Mouse (Mus musculus) heart, embryonic 13.5 days (tissue): Measurements from ENCODE around the gene Adamts2. TPM values are rescaled to one million over a fixed set of nuclear protein-coding genes. Genes with fewer than 3 reads are reported as not detected.

Experiments
- ATAC-seq: fragments of 200-750 bp; cut with Nextera tagmentation; 2 replicates; pipeline ENCODE4 v1.8.0; 2017; ENCODE audit warnings: moderate TSS enrichment; ENCODE audit not compliant: insufficient number of reproducible peaks, low FRiP score, low TSS enrichment; ENCODE audit errors: extremely low read depth
- H3K27ac ChIP-seq: fragments of 300-500 bp; sonication (generic); replicated peaks from 2 replicates; pipeline ENCODE4 v1.5.1; 2015; ENCODE audit warnings: moderate library complexity, mild to moderate bottlenecking, inconsistent platforms
- H3K27me3 ChIP-seq: fragments of 300-500 bp; sonication (generic); replicated peaks from 2 replicates; pipeline ENCODE4 v1.6.1; 2015; ENCODE audit warnings: mild to moderate bottlenecking, inconsistent platforms
- H3K36me3 ChIP-seq: fragments of 300-500 bp; sonication (generic); 2 replicates; pipeline ENCODE4 v1.6.1; 2015; ENCODE audit warnings: mild to moderate bottlenecking, inconsistent platforms
- H3K4me1 ChIP-seq: fragments of 300-500 bp; sonication (generic); 2 replicates; pipeline ENCODE4 v1.6.1; 2015; ENCODE audit warnings: inconsistent platforms
- H3K4me2 ChIP-seq: fragments of 300-500 bp; sonication (generic); 2 replicates; pipeline ENCODE4 v1.6.1; 2015; ENCODE audit warnings: inconsistent platforms, mild to moderate bottlenecking, moderate library complexity
- H3K4me3 ChIP-seq: fragments of 300-500 bp; sonication (generic); 2 replicates; pipeline ENCODE4 v1.5.1; 2015; ENCODE audit warnings: moderate library complexity, mild to moderate bottlenecking, inconsistent platforms
- H3K9ac ChIP-seq: fragments of 300-500 bp; sonication (generic); 2 replicates; pipeline ENCODE4 v1.6.1; 2015; ENCODE audit warnings: inconsistent platforms, mild to moderate bottlenecking, moderate library complexity
- H3K9me3 ChIP-seq: fragments of 300-500 bp; sonication (generic); 2 replicates; pipeline ENCODE4 v1.6.1; 2016; ENCODE audit warnings: inconsistent platforms
- WGBS: fragments of 180-500 bp; shearing (Covaris S2); methylation state at CpG from one replicate; pipeline ENCODE4 v1.1.7; 2015; ENCODE audit warnings: mixed read lengths; 5-methylcytosine and 5-hydroxymethylcytosine counted together
- polyA plus RNA-seq: library from polyadenylated mRNA; unstranded; fragments of >200 nt; fragmentation: Nextera tagmentation; extraction: Ambion mirVana; gene quantifications from 2 replicates; pipeline ENCODE4 v1.2.1, GENCODE M21; 2015

Adamts2 gene
- polyA plus RNA-seq, 1 experiment from 2014 or later = 7.0 TPM

DNA sequence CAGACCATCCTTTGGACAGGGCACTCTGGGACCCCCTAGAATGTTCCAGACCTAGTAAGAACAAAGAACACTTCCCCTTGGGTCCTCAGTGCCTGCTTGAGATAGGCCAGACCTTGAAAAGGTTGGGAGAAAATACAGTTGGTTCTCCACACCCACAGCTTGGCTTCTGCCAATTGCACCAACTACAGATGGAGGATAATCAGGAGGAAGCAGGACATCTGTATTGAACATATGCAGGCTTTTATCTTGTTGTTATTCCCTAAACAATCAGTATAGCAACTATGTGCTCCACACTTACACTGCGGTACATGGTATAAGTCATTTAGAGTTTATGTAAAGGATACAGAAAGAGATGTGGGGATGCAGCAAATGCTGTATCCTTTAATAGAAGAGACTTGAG, 169.1 kb downstream of the Adamts2 start:
- no peak for ATAC-seq
- Histone ChIP-seq H3K4me2 (no peak overlapping the region), H3K9me3 (no peaks in the 10 kb centered on the region), H3K4me3 (no peak overlapping the region), H3K36me3 (no peaks in the 10 kb centered on the region; the same call in 1 of the 2 replicates), H3K27ac (no peak overlapping the region), H3K27me3 (peaks cover 13% of the 10 kb centered on the region), H3K9ac (no peak overlapping the region), H3K4me1 (peaks cover 8% of the 10 kb centered on the region)
- 93% methylated on average over 1 of the region's 1 CpGs for WGBS

DNA sequence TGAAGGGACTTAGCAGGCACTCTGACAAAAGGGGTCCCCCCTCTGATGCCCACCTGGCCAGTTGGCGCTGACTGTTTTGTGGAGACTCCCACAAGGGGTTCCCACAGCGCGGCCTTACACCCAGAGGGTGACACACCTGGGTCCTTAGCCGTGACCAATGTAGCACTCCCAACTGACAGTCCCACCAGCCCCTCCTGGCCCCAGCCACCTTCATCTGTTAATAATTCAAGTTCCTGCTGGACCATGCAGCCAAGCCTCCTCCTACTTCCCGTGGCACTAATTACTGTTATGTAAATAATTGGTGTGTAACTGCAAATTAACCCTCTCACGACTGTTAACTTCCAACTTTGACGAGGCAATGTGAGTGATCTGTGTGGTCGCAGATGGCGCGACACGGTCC, 195.8 kb downstream of the Adamts2 start:
- H3K4me1 ChIP-seq = no peaks in the 10 kb centered on the region
- H3K36me3 ChIP-seq = no peaks in the 10 kb centered on the region
- H3K4me2 ChIP-seq = no peak overlapping the region

DNA sequence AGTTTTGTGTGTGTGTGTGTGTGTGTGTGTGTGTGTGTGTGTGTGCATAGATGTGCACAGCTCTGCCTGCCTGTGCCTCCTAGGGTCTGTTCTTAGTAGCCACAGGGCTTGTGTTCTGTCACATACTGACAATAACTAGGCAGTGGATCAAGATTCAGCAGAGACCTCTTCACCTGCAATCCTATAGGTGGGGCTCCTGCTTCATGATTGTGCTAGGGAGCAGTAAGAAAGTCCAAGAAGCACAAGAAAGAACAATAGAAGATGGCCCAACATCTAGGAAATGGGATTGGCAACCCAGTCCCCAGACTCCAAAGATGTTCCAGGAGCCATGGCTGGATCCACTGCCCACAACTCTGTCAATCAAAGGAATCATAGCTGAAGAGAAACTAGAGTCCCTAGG, 197.0 kb downstream of the Adamts2 start:
- H3K4me1 ChIP-seq = no peaks in the 10 kb centered on the region
- no peaks in the 10 kb centered on the region for H3K36me3 ChIP-seq
- H3K4me3 ChIP-seq = no peak overlapping the region
- no peak overlapping the region for H3K27ac ChIP-seq
- H3K9ac ChIP-seq = no peak overlapping the region
- no peak overlapping the region for H3K4me2 ChIP-seq
- no peaks in the 10 kb centered on the region for H3K9me3 ChIP-seq
- ATAC-seq = no peak
- H3K27me3 ChIP-seq = no peaks in the 10 kb centered on the region

More for the DNA sequence above, 195.8 kb downstream of the Adamts2 start:
- no peaks in the 10 kb centered on the region for H3K9me3 ChIP-seq
- no peaks in the 10 kb centered on the region for H3K27me3 ChIP-seq
- H3K27ac ChIP-seq = no peak overlapping the region
- no peak overlapping the region for H3K4me3 ChIP-seq
- WGBS = 74% methylated on average over 11 of the region's 11 CpGs
- H3K9ac ChIP-seq = no peak overlapping the region
- no peak for ATAC-seq

DNA sequence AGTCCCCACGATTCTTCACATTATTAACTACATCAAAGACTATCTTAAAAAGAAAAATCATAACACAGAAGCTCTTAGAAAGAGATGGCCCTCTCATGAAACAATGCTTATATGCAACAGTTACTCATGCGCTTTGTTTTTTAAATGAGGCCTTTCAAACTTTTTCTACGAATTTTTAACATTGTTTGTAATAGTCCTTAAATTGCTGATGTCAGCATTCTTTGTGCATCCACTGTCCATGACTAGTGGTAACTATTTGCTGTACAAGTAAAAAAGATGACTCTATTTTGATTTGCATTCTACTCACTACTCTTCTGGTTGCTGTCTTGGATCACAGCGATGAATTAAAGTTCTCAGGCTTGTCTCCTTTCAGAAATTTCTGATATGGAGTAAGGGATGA, 212.3 kb downstream of the Adamts2 start:
- 94% methylated on average over 4 of the region's 4 CpGs for WGBS
- ATAC-seq = no peak
- Histone ChIP-seq H3K27ac (no peak overlapping the region), H3K4me1 (no peaks in the 10 kb centered on the region), H3K9ac (no peak overlapping the region), H3K9me3 (peaks cover 61% of the 10 kb centered on the region), H3K4me3 (no peak overlapping the region), H3K27me3 (no peaks in the 10 kb centered on the region), H3K36me3 (peaks cover 96% of the 10 kb centered on the region), H3K4me2 (no peak overlapping the region)

DNA sequence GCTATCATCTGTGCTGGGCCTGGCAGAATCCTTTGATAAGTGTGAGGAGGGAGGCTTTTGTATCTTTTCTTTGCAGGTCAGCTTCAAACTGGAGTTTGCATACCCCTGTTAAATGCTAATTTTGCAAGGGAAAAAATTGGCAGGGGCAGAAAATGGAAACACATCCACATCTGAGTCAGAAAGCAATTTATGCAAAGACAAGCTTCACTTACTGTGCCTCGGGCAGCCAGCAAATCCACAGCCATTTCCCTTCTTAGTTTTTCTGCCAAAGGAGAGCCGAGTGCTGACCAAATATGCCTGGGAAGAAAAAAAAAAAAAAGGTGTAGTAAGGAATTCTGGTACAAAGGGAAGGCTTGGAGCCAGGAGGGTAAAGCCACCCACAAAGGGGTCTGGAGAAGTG, 224.3 kb downstream of the Adamts2 start:
- ATAC-seq = no peak
- H3K9me3 ChIP-seq = no peaks in the 10 kb centered on the region
- no peak overlapping the region for H3K27ac ChIP-seq
- peak overlapping the region; percentile 94; the same call in 1 of the 2 replicates for H3K9ac ChIP-seq
- WGBS = 57% methylated on average over 2 of the region's 2 CpGs
- H3K27me3 ChIP-seq = no peaks in the 10 kb centered on the region
- peaks cover 48% of the 10 kb centered on the region for H3K36me3 ChIP-seq
- peak overlapping the region; percentile 80 for H3K4me2 ChIP-seq
- peaks cover 12% of the 10 kb centered on the region for H3K4me1 ChIP-seq
- peak overlapping the region; percentile 92 for H3K4me3 ChIP-seq

DNA sequence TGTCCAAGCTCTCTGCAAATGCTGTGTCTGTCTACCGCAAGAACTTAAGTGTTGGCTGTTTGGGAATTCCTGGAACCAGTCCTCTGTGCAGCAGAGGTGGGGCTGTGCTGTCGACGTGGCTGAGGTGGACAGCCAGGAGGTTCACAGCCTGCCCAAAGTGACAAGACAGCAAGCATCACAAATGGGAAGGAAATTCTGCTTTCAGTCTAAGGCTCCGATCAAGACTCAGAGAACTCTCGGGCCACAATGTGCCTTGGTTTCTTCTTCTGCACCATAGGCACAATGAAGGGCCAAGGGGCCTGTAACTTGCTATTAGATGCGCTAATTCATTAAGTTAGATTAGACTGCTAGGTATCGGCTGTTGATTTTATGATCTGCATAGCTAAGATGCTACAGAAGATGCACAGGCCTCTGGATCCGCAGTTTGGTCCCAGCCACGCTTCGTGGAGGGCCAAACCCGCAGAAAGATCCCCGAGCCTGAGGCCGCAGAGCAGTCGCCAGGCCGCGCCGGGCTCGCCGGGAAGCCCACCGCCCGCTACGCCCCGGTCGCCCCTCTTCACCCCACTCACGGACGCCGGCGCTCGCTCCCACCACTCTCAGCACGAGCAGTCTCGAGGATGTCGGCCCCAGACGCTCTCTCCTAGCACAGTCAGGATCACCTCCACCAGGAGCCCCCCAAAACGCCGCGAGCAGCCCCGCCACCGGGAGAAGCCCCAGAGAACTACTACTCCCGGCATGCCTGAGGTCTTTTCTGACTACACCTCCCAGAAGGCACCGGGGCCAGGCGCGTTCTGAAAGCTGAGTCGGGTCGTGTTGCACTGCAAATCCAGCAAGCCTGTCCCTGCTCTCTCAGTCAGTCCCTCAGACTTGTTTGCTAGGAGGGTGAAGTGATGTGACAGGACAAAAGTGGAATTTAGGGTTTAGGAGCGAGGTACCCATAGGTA, 225.4 kb downstream of the Adamts2 start, which contains the start of gene Zfp354c:
Gene Zfp354c (minus strand): TSS at position 715 of the 944 bp plus-strand sequence.
- Histone ChIP-seq H3K27ac (peak within 1 kb of the TSS; percentile 53), H3K9ac (peak within 1 kb of the TSS; percentile 94), H3K27me3 (no peaks in the 10 kb centered on the region), H3K36me3 (peaks cover 43% of the 10 kb centered on the region), H3K4me3 (peak within 1 kb of the TSS; percentile 92), H3K4me1 (peaks cover 12% of the 10 kb centered on the region), H3K4me2 (peak within 1 kb of the TSS; percentile 80), H3K9me3 (peaks cover 5% of the 10 kb centered on the region)
- 1% methylated on average over 45 of the region's 45 CpGs for WGBS
- ATAC-seq = peak; percentile 89

DNA sequence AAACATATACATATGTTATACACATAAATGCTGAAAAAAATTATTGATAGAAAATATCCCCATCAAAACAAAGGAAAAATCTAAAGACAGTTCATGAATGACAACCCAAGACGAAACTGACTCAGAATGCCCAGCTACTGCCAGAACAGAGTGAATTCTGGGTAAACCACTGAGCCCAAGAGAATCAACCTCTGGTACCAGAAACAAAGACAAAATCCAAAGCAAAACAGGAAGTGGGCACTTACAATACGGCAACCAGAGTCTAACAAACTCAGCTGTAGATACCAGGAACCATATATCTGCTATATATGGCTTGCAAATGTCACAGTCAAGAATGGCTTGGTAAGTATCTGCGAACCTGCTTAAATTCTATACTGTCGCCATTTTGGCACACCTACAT, 233.8 kb downstream of the Adamts2 start:
- H3K27me3 ChIP-seq = no peaks in the 10 kb centered on the region
- H3K9ac ChIP-seq = no peak overlapping the region
- no peak overlapping the region for H3K27ac ChIP-seq
- ATAC-seq = no peak
- no peak overlapping the region for H3K4me3 ChIP-seq
- H3K4me1 ChIP-seq = peaks cover 4% of the 10 kb centered on the region; the same call in 1 of the 2 replicates
- no peak overlapping the region for H3K4me2 ChIP-seq
- peaks cover 20% of the 10 kb centered on the region for H3K36me3 ChIP-seq
- H3K9me3 ChIP-seq = peaks cover 20% of the 10 kb centered on the region
- WGBS = 68% methylated on average over 4 of the region's 4 CpGs

DNA sequence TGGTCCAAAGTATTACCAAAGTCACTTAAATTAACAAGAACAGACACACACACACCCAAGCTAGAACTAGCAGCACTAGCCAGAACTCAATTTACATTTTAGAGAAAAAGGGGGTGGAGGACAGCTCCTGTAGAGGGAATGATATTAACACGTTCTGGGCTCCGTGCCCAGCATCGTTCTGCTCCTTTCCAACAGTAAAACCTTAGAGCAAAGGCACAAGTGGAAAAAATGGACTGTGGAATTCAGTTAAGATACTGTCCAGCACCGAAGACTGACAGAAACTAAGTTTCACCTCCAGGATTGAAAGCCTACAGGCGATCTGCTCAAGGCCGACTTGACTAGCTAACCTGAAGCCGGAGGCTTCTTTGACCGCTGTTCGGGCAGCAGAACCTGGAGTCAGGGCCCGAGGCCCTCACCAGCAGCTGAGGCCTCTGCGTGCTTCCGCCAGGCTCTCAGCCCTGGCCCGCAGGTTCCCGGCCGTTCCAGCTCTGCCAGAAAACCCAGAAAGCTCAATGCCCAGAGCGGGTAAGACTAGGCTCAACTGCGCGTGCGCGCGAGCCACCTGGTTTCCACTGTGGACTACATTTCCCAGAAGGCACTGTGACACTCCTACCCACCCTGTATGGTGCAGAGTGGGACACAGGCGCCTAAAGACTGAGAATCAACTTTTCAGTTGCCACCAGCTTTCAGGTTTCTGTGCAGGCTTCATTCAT, 239.3 kb downstream of the Adamts2 start, which contains the start of gene Zfp879:
Gene Zfp879 (minus strand): TSS at position 530 of the 713 bp plus-strand sequence.
- Histone ChIP-seq H3K27ac (peak within 1 kb of the TSS; percentile 92), H3K9ac (peak within 1 kb of the TSS; percentile 86), H3K4me2 (peak within 1 kb of the TSS; percentile 80), H3K4me3 (peak within 1 kb of the TSS; percentile 56), H3K36me3 (no peaks in the 10 kb centered on the region), H3K4me1 (peaks cover 12% of the 10 kb centered on the region), H3K27me3 (peaks cover 16% of the 10 kb centered on the region; the same call in 1 of the 2 replicates), H3K9me3 (no peaks in the 10 kb centered on the region)
- ATAC-seq = peak; percentile 85
- WGBS = 13% methylated on average over 22 of the region's 22 CpGs

DNA sequence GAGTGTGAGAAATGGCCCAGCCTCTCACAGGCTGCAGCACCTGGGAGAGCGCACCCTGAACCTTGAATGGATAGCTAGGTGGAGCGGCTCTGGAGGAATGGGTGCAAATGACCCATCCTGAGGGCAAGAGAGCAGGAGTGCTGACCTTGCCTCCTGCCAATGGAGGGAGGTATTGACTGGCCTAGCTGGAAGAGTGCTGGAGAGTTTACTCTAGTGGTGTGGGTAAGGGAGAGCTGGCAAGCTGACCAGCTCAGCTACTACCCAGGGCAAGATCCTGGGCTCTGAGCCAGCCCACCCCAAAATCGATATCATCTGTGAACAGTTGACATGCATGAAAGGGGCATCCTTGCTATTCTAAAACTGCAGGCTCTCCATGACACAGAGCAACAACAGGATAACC, 244.1 kb downstream of the Adamts2 start:
- H3K36me3 ChIP-seq = no peaks in the 10 kb centered on the region
- no peak overlapping the region for H3K4me2 ChIP-seq
- peaks cover 8% of the 10 kb centered on the region; the same call in 1 of the 2 replicates for H3K9me3 ChIP-seq
- peaks cover 56% of the 10 kb centered on the region for H3K27me3 ChIP-seq
- WGBS = 78% methylated on average over 3 of the region's 3 CpGs
- H3K27ac ChIP-seq = no peak overlapping the region
- H3K4me1 ChIP-seq = peaks cover 30% of the 10 kb centered on the region
- no peak for ATAC-seq
- no peak overlapping the region for H3K9ac ChIP-seq
- no peak overlapping the region for H3K4me3 ChIP-seq

DNA sequence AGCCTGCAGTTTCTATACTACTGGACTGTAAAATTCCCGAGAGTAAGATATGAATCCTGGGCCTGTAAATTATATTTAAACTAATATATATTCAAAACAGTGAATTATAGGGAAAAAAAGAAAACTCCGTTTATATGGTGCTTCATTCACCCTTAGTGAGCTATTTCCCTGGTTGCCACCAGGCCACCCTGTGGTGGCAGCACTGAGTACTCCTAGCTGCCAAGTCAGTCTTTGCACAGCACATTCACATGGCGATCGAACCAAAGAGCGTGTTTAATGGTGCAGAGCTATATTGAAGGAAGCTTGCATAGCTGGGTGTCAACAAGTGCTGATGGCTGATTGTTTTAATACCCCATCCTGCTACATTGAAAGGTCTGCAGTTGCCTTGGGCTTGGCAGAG, 245.2 kb downstream of the Adamts2 start:
- no peak overlapping the region for H3K27ac ChIP-seq
- peaks cover 67% of the 10 kb centered on the region for H3K27me3 ChIP-seq
- no peak overlapping the region for H3K9ac ChIP-seq
- no peak overlapping the region for H3K4me2 ChIP-seq
- ATAC-seq = no peak
- peaks cover 32% of the 10 kb centered on the region for H3K4me1 ChIP-seq
- peaks cover 8% of the 10 kb centered on the region; the same call in 1 of the 2 replicates for H3K9me3 ChIP-seq
- 70% methylated on average over 5 of the region's 5 CpGs for WGBS
- no peak overlapping the region for H3K4me3 ChIP-seq
- H3K36me3 ChIP-seq = no peaks in the 10 kb centered on the region

DNA sequence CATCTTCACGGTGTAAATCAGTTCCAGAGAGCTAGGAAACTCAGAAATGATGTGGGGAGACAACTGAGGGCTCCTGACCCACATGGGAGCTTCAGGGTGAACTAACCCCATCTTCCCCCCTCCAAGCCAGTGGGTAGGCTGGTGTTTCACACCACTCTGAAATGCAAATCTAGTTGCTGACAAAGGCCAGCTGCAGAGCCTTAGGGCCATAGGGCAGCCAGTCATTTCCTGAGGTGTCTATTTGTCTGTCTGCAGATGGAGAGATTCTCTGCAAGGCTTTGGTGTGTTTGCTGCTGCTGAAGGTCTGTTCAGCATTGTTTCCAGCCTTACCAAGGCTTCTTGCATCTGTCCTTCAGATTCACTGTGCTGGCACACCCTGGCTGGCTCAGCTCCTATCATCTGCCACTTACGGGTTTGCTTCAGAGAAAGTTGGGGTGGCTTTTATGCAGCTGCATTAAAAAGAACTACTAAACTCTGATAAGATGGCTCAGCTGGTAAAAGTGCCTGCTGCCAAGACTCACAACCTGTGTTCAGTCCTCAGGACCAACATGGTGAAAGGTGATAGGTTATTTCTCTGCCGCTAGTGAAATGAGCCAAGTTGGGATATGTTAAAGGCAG, 246.7 kb downstream of the Adamts2 start:
- no peak overlapping the region for H3K27ac ChIP-seq
- H3K4me1 ChIP-seq = peaks cover 32% of the 10 kb centered on the region
- H3K4me3 ChIP-seq = peak overlapping the region; percentile 9; the same call in 1 of the 2 replicates
- no peak overlapping the region for H3K9ac ChIP-seq
- ATAC-seq = no peak
- WGBS = 31% methylated on average over 3 of the region's 3 CpGs
- peaks cover 75% of the 10 kb centered on the region for H3K27me3 ChIP-seq
- H3K36me3 ChIP-seq = no peaks in the 10 kb centered on the region
- peaks cover 8% of the 10 kb centered on the region; the same call in 1 of the 2 replicates for H3K9me3 ChIP-seq
- H3K4me2 ChIP-seq = no peak overlapping the region
